Mouse (Mus musculus): ENCODE measurements around the gene Atg2a. TPM values are rescaled to one million over a fixed set of nuclear protein-coding genes. Genes with fewer than 3 reads are reported as not detected.

Atg2a gene
- polyA plus RNA-seq, 1 experiment from 2014 or later: 7.4 TPM

- Histone ChIP-seq H3K36me3 (ENCODE audit: control insufficient read depth, insufficient read depth, low read length) (0 out of 2 replicates have a peak, but pooled peaks cover 5% of the 10 kb centered on the region), H3K4me3 (ENCODE audit: low read length) (no peak overlapping the region), H3K4me1 (ENCODE audit: control insufficient read depth, insufficient read depth, low read length) (peaks cover 15% of the 10 kb centered on the region), H3K27me3 (replicated peaks; ENCODE audit: control insufficient read depth, insufficient read depth, low read length) (no peaks in the 10 kb centered on the region), H3K9ac (ENCODE audit: low read depth, low read length) (no peak overlapping the region), H3K27ac (ENCODE audit: low read length) (no peak overlapping the region), H3K4me2 (ENCODE audit: low read depth, low read length) (no peak overlapping the region), H3K9me3 (ENCODE audit: control insufficient read depth, low read length) (no peaks in the 10 kb centered on the region)
- 80% methylated on average over 2 of the region's 2 CpGs for WGBS
- no peak for ATAC-seq
These were observed 10.4 kb upstream of the Atg2a start for GRCm38 (mm10) chr19:6231036-6231435.

- H3K4me2 ChIP-seq (ENCODE audit: low read depth, low read length): no peak overlapping the region
- ATAC-seq: no peak
- no peaks in the 10 kb centered on the region for H3K27me3 ChIP-seq (replicated peaks; ENCODE audit: control insufficient read depth, insufficient read depth, low read length)
- H3K4me3 ChIP-seq (ENCODE audit: low read length): no peak overlapping the region
- peaks cover 15% of the 10 kb centered on the region for H3K4me1 ChIP-seq (ENCODE audit: control insufficient read depth, insufficient read depth, low read length)
- no peaks in the 10 kb centered on the region for H3K9me3 ChIP-seq (ENCODE audit: control insufficient read depth, low read length)
- H3K27ac ChIP-seq (ENCODE audit: low read length): no peak overlapping the region
- WGBS: 90% methylated on average over 16 of the region's 16 CpGs
- H3K36me3 ChIP-seq (ENCODE audit: control insufficient read depth, insufficient read depth, low read length): 0 out of 2 replicates have a peak, but pooled peaks cover 5% of the 10 kb centered on the region
- no peak overlapping the region for H3K9ac ChIP-seq (ENCODE audit: low read depth, low read length)
These were observed 7.8 kb upstream of the Atg2a start for GRCm38 (mm10) chr19:6233647-6234046.

GRCm38 (mm10) chr19:6234337-6235083, 7.0 kb upstream of the Atg2a start:
- H3K9me3 ChIP-seq (ENCODE audit: control insufficient read depth, low read length): no peaks in the 10 kb centered on the region
- H3K9ac ChIP-seq (ENCODE audit: low read depth, low read length): peak overlapping the region; percentile 87
- peak overlapping the region; percentile 83 for H3K4me3 ChIP-seq (ENCODE audit: low read length)
- no peak for ATAC-seq
- peaks cover 15% of the 10 kb centered on the region for H3K4me1 ChIP-seq (ENCODE audit: control insufficient read depth, insufficient read depth, low read length)
- 0 out of 2 replicates have a peak, but pooled peaks cover 5% of the 10 kb centered on the region for H3K36me3 ChIP-seq (ENCODE audit: control insufficient read depth, insufficient read depth, low read length)
- H3K27me3 ChIP-seq (replicated peaks; ENCODE audit: control insufficient read depth, insufficient read depth, low read length): no peaks in the 10 kb centered on the region
- H3K4me2 ChIP-seq (ENCODE audit: low read depth, low read length): peak overlapping the region; percentile 85
- WGBS: 70% methylated on average over 11 of the region's 11 CpGs
- no peak overlapping the region for H3K27ac ChIP-seq (ENCODE audit: low read length)

- ATAC-seq: peak; percentile 96
- Histone ChIP-seq H3K36me3 (ENCODE audit: control insufficient read depth, insufficient read depth, low read length) (0 out of 2 replicates have a peak, but pooled peaks cover 5% of the 10 kb centered on the region), H3K9me3 (ENCODE audit: control insufficient read depth, low read length) (no peaks in the 10 kb centered on the region), H3K4me1 (ENCODE audit: control insufficient read depth, insufficient read depth, low read length) (peaks cover 15% of the 10 kb centered on the region), H3K27ac (ENCODE audit: low read length) (peak within 1 kb of the TSS; percentile 96), H3K9ac (ENCODE audit: low read depth, low read length) (peak within 1 kb of the TSS; percentile 87), H3K4me2 (ENCODE audit: low read depth, low read length) (peak within 1 kb of the TSS; percentile 85), H3K27me3 (replicated peaks; ENCODE audit: control insufficient read depth, insufficient read depth, low read length) (no peaks in the 10 kb centered on the region), H3K4me3 (ENCODE audit: low read length) (peak within 1 kb of the TSS; percentile 83)
- 3% methylated on average over 47 of the region's 48 CpGs for WGBS
These were observed 6.1 kb upstream of the Atg2a start, which contains the start of gene Ppp2r5b for GRCm38 (mm10) chr19:6235084-6236052. Ppp2r5b (minus strand) TSS chr19:6235872.

GRCm38 (mm10) chr19:6236053-6236441, 5.4 kb upstream of the Atg2a start:
- H3K9ac ChIP-seq (ENCODE audit: low read depth, low read length): peak overlapping the region; percentile 87
- ATAC-seq: peak; percentile 92
- H3K9me3 ChIP-seq (ENCODE audit: control insufficient read depth, low read length): no peaks in the 10 kb centered on the region
- peaks cover 20% of the 10 kb centered on the region for H3K4me1 ChIP-seq (ENCODE audit: control insufficient read depth, insufficient read depth, low read length)
- peak overlapping the region; percentile 83 for H3K4me3 ChIP-seq (ENCODE audit: low read length)
- peak overlapping the region; percentile 85 for H3K4me2 ChIP-seq (ENCODE audit: low read depth, low read length)
- no peaks in the 10 kb centered on the region for H3K36me3 ChIP-seq (ENCODE audit: control insufficient read depth, insufficient read depth, low read length)
- peak overlapping the region; percentile 96 for H3K27ac ChIP-seq (ENCODE audit: low read length)
- WGBS: 0% methylated on average over 9 of the region's 9 CpGs
- H3K27me3 ChIP-seq (replicated peaks; ENCODE audit: control insufficient read depth, insufficient read depth, low read length): no peaks in the 10 kb centered on the region

GRCm38 (mm10) chr19:6236842-6237241, 4.6 kb upstream of the Atg2a start:
- H3K9ac ChIP-seq (ENCODE audit: low read depth, low read length): no peak overlapping the region
- no peak for ATAC-seq
- H3K27me3 ChIP-seq (replicated peaks; ENCODE audit: control insufficient read depth, insufficient read depth, low read length): no peaks in the 10 kb centered on the region
- H3K4me2 ChIP-seq (ENCODE audit: low read depth, low read length): no peak overlapping the region
- no peak overlapping the region for H3K27ac ChIP-seq (ENCODE audit: low read length)
- H3K4me3 ChIP-seq (ENCODE audit: low read length): no peak overlapping the region
- H3K4me1 ChIP-seq (ENCODE audit: control insufficient read depth, insufficient read depth, low read length): peaks cover 20% of the 10 kb centered on the region
- 66% methylated on average over 7 of the region's 7 CpGs for WGBS
- no peaks in the 10 kb centered on the region for H3K36me3 ChIP-seq (ENCODE audit: control insufficient read depth, insufficient read depth, low read length)
- H3K9me3 ChIP-seq (ENCODE audit: control insufficient read depth, low read length): no peaks in the 10 kb centered on the region

- H3K9me3 ChIP-seq (ENCODE audit: control insufficient read depth, low read length): no peaks in the 10 kb centered on the region
- H3K36me3 ChIP-seq (ENCODE audit: control insufficient read depth, insufficient read depth, low read length): no peaks in the 10 kb centered on the region
- no peak for ATAC-seq
These were observed 2.7 kb upstream of the Atg2a start for GRCm38 (mm10) chr19:6238740-6239139.

GRCm38 (mm10) chr19:6240136-6240535, 1.3 kb upstream of the Atg2a start:
- Histone ChIP-seq H3K36me3 (ENCODE audit: control insufficient read depth, insufficient read depth, low read length) (0 out of 2 replicates have a peak, but pooled peaks cover 3% of the 10 kb centered on the region), H3K9me3 (ENCODE audit: control insufficient read depth, low read length) (no peaks in the 10 kb centered on the region), H3K4me3 (ENCODE audit: low read length) (no peak overlapping the region), H3K9ac (ENCODE audit: low read depth, low read length) (no peak overlapping the region), H3K4me2 (ENCODE audit: low read depth, low read length) (no peak overlapping the region), H3K4me1 (ENCODE audit: control insufficient read depth, insufficient read depth, low read length) (peaks cover 23% of the 10 kb centered on the region), H3K27ac (ENCODE audit: low read length) (no peak overlapping the region), H3K27me3 (replicated peaks; ENCODE audit: control insufficient read depth, insufficient read depth, low read length) (no peaks in the 10 kb centered on the region)
- 33% methylated on average over 1 of the region's 1 CpGs for WGBS
- ATAC-seq: no peak

More at GRCm38 (mm10) chr19:6238740-6239139, 2.7 kb upstream of the Atg2a start:
- no peak overlapping the region for H3K9ac ChIP-seq (ENCODE audit: low read depth, low read length)
- no peak overlapping the region for H3K4me3 ChIP-seq (ENCODE audit: low read length)
- H3K4me1 ChIP-seq (ENCODE audit: control insufficient read depth, insufficient read depth, low read length): peaks cover 35% of the 10 kb centered on the region
- no peak overlapping the region for H3K4me2 ChIP-seq (ENCODE audit: low read depth, low read length)
- H3K27ac ChIP-seq (ENCODE audit: low read length): no peak overlapping the region
- no peaks in the 10 kb centered on the region for H3K27me3 ChIP-seq (replicated peaks; ENCODE audit: control insufficient read depth, insufficient read depth, low read length)

GRCm38 (mm10) chr19:6240725-6241124, 743 bp upstream of the Atg2a start:
- Histone ChIP-seq H3K36me3 (ENCODE audit: control insufficient read depth, insufficient read depth, low read length) (peaks cover 7% of the 10 kb centered on the region; the same call in 1 of the 2 replicates), H3K4me1 (ENCODE audit: control insufficient read depth, insufficient read depth, low read length) (peaks cover 23% of the 10 kb centered on the region), H3K9ac (ENCODE audit: low read depth, low read length) (peak overlapping the region; percentile 21; the same call in 1 of the 2 replicates), H3K4me3 (ENCODE audit: low read length) (no peak overlapping the region), H3K27ac (ENCODE audit: low read length) (peak overlapping the region; percentile 37; the same call in 1 of the 2 replicates), H3K4me2 (ENCODE audit: low read depth, low read length) (peak overlapping the region; percentile 33; the same call in 1 of the 2 replicates), H3K9me3 (ENCODE audit: control insufficient read depth, low read length) (no peaks in the 10 kb centered on the region), H3K27me3 (replicated peaks; ENCODE audit: control insufficient read depth, insufficient read depth, low read length) (no peaks in the 10 kb centered on the region)
- 30% methylated on average over 5 of the region's 5 CpGs for WGBS
- no peak for ATAC-seq
